Mouse (Mus musculus) hindbrain, embryonic 16.5 days (tissue): ENCODE measurements at regions not wholly inside any gene's neighbourhood (a gene's known extent, or its start where the extent isn't known, plus 50 kb on each side); places are given as distances from the start of the nearest gene placed in this dataset.
A peak's percentile ranks its signal among the peaks of the same experiment; 100 is the strongest.

ENCODE experiments used
- ATAC-seq: fragments of 200-750 bp; cut with Nextera tagmentation; 2 replicates; pipeline ENCODE4 v1.8.0; 2017; ENCODE audit warnings: moderate TSS enrichment, moderate library complexity
- H3K27ac ChIP-seq: fragments of 300-500 bp; sonication (generic); 2 replicates; pipeline ENCODE4 v1.5.1; 2014; ENCODE audit warnings: low read depth, mild to moderate bottlenecking, control low read depth, low read length, moderate library complexity
- H3K27me3 ChIP-seq: fragments of 300-500 bp; sonication (generic); replicated peaks from 2 replicates; pipeline ENCODE4 v1.6.1; 2014; ENCODE audit warnings: low read length; ENCODE audit not compliant: control insufficient read depth, insufficient read depth
- H3K36me3 ChIP-seq: fragments of 300-500 bp; sonication (generic); 2 replicates; pipeline ENCODE4 v1.6.1; 2014; ENCODE audit warnings: mild to moderate bottlenecking, low read length, moderate library complexity, mixed read lengths; ENCODE audit not compliant: control insufficient read depth, insufficient read depth
- H3K4me1 ChIP-seq: fragments of 300-500 bp; sonication (generic); 2 replicates; pipeline ENCODE4 v1.6.1; 2014; ENCODE audit warnings: low read depth, low read length; ENCODE audit not compliant: control insufficient read depth, insufficient read depth
- H3K4me2 ChIP-seq: fragments of 300-500 bp; sonication (generic); 2 replicates; pipeline ENCODE4 v1.6.1; 2014; ENCODE audit warnings: mild to moderate bottlenecking, low read length, control low read depth, moderate library complexity
- H3K4me3 ChIP-seq: fragments of 300-500 bp; sonication (generic); 2 replicates; pipeline ENCODE4 v1.5.1; 2014; ENCODE audit warnings: mild to moderate bottlenecking, low read length, control low read depth, moderate library complexity
- H3K9ac ChIP-seq: fragments of 300-500 bp; sonication (generic); 2 replicates; pipeline ENCODE4 v1.6.1; 2014; ENCODE audit warnings: low read depth, mild to moderate bottlenecking, control low read depth, low read length, moderate library complexity
- H3K9me3 ChIP-seq: fragments of 300-500 bp; sonication (generic); 2 replicates; pipeline ENCODE4 v1.6.1; 2014; ENCODE audit warnings: mild to moderate bottlenecking, low read length, moderate library complexity; ENCODE audit not compliant: control insufficient read depth
- WGBS: fragments of 180-500 bp; shearing (Covaris S2); extraction: QIAGEN DNeasy Blood & Tissue Kit; methylation state at CpG from one replicate; pipeline ENCODE4 v1.1.7; 2014; 5-methylcytosine and 5-hydroxymethylcytosine counted together

DNA sequence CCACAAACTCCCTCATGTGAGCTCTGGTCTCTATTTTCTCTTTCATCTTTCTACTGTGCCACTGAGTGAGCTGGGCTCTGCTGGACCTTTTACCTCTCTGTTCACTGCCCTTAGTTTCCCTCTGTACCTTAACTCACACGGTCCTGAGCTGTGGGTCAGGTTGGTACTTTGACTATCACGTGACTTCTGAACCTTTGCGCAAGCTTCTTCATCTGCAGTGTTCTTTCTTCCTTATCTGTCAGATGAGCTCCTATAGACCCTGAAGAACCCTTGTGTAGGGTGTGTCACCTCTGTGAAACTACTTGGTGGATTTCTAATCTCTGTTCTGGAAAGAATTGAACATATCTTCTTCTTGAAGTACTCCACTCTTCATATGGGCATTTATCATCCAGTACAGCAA is 279.3 kb downstream of the Rps24 start:
- Histone ChIP-seq H3K4me1 (peaks cover 16% of the 10 kb centered on the region), H3K9me3 (no peaks in the 10 kb centered on the region), H3K36me3 (no peaks in the 10 kb centered on the region), H3K4me3 (no peak overlapping the region), H3K9ac (no peak overlapping the region), H3K4me2 (no peak overlapping the region), H3K27ac (no peak overlapping the region), H3K27me3 (no peaks in the 10 kb centered on the region)
- 84% methylated on average over 3 of the region's 3 CpGs for WGBS
- no peak for ATAC-seq

GRCm38 (mm10) chr14:24766690-24767089 is 279.8 kb downstream of the Rps24 start:
- H3K27ac ChIP-seq: no peak overlapping the region
- no peaks in the 10 kb centered on the region for H3K9me3 ChIP-seq
- no peak overlapping the region for H3K4me3 ChIP-seq
- peaks cover 13% of the 10 kb centered on the region for H3K4me1 ChIP-seq
- H3K9ac ChIP-seq: no peak overlapping the region
- H3K36me3 ChIP-seq: no peaks in the 10 kb centered on the region
- no peak for ATAC-seq
- 83% methylated on average over 2 of the region's 2 CpGs for WGBS
- no peak overlapping the region for H3K4me2 ChIP-seq
- H3K27me3 ChIP-seq: no peaks in the 10 kb centered on the region

DNA sequence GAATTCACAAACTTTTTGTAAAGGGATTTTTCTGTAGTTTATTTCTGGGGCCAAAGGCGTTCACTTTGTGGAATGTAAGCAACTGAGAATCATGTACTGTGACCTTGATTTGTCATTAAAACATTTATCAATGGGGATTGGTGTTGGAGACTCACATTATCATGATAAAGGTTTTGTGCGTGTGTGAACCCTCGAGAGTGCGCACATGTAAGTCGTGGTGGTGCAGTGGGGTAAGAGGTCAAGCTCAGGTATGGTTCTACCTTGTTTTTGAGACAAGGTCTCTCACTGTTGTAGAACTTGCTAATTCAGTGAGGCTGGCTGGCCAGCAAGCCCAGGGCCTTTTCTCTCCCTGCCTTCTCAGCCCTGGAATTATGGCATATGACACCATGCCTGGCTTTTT is 280.4 kb downstream of the Rps24 start:
- H3K36me3 ChIP-seq: no peaks in the 10 kb centered on the region
- H3K9me3 ChIP-seq: no peaks in the 10 kb centered on the region
- no peaks in the 10 kb centered on the region for H3K27me3 ChIP-seq
- H3K27ac ChIP-seq: no peak overlapping the region
- H3K4me3 ChIP-seq: no peak overlapping the region
- H3K4me2 ChIP-seq: no peak overlapping the region
- H3K9ac ChIP-seq: no peak overlapping the region
- H3K4me1 ChIP-seq: peaks cover 18% of the 10 kb centered on the region
- ATAC-seq: no peak
- 74% methylated on average over 5 of the region's 5 CpGs for WGBS

DNA sequence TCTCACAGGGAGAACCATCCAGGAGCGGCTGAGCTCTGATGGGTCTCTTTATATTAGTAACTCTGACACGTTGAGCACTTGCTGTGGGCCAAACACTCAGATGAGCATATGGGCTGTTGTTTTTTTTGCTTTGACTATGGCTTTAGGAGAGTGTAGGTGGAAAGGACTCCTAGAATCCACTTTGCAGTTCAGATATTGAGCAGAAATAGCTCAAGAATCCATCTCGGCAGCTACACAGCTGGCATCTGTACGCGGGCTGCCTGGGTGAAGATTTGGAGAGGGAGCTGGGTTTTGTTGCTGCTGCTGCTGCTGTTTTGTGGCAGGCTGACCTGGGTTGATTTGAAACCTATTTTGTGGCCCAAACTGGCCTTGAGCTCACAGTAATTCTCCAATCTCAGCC is 281.0 kb downstream of the Rps24 start:
- H3K27me3 ChIP-seq: no peaks in the 10 kb centered on the region
- H3K36me3 ChIP-seq: no peaks in the 10 kb centered on the region
- no peak for ATAC-seq
- H3K9me3 ChIP-seq: no peaks in the 10 kb centered on the region
- H3K9ac ChIP-seq: no peak overlapping the region
- H3K4me1 ChIP-seq: peaks cover 15% of the 10 kb centered on the region
- H3K4me2 ChIP-seq: no peak overlapping the region
- no peak overlapping the region for H3K27ac ChIP-seq
- WGBS: 82% methylated on average over 5 of the region's 5 CpGs
- H3K4me3 ChIP-seq: no peak overlapping the region

DNA sequence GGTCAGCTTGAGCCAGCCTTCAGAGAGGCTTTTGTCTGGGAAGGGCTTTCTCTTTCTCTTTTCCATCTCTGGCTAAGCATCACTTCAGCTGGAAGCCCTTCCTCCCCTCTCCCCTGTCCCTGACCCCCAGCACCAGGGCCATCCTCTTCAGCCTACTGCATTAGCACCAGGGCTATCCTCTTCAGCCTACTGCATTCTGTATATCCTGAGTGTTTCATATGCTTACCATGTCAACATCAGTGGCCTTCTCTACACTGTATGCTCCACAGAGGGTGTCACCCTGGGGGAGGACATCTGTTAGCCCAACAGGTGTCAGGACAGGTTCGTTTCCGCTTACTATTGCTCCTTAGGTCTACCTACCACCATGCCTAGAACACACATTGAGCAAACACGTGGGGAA is 282.5 kb downstream of the Rps24 start:
- Histone ChIP-seq H3K4me1 (peaks cover 5% of the 10 kb centered on the region; the same call in 1 of the 2 replicates), H3K36me3 (no peaks in the 10 kb centered on the region), H3K27ac (no peak overlapping the region), H3K27me3 (no peaks in the 10 kb centered on the region), H3K9me3 (no peaks in the 10 kb centered on the region), H3K4me2 (no peak overlapping the region), H3K4me3 (no peak overlapping the region), H3K9ac (no peak overlapping the region)
- WGBS: 59% methylated on average over 3 of the region's 3 CpGs
- ATAC-seq: no peak

- Histone ChIP-seq H3K4me3 (no peak overlapping the region), H3K9me3 (no peaks in the 10 kb centered on the region), H3K9ac (no peak overlapping the region), H3K4me1 (peaks cover 5% of the 10 kb centered on the region; the same call in 1 of the 2 replicates), H3K4me2 (no peak overlapping the region), H3K36me3 (no peaks in the 10 kb centered on the region), H3K27me3 (no peaks in the 10 kb centered on the region), H3K27ac (no peak overlapping the region)
- peak; percentile 46; the same call in 1 of the 2 replicates for ATAC-seq
- 32% methylated on average over 11 of the region's 11 CpGs for WGBS
These were observed 283.4 kb downstream of the Rps24 start for GRCm38 (mm10) chr14:24770015-24770977.

GRCm38 (mm10) chr14:24771663-24772062 is 284.7 kb downstream of the Rps24 start:
- WGBS: 93% methylated on average over 1 of the region's 1 CpGs
- no peak for ATAC-seq
- H3K9me3 ChIP-seq: no peaks in the 10 kb centered on the region
- no peak overlapping the region for H3K4me2 ChIP-seq
- H3K4me1 ChIP-seq: peaks cover 5% of the 10 kb centered on the region; the same call in 1 of the 2 replicates
- no peaks in the 10 kb centered on the region for H3K27me3 ChIP-seq
- H3K4me3 ChIP-seq: no peak overlapping the region
- no peaks in the 10 kb centered on the region for H3K36me3 ChIP-seq
- H3K9ac ChIP-seq: no peak overlapping the region
- H3K27ac ChIP-seq: no peak overlapping the region

- H3K4me3 ChIP-seq: no peak overlapping the region
- H3K27ac ChIP-seq: no peak overlapping the region
- H3K27me3 ChIP-seq: no peaks in the 10 kb centered on the region
- no peak overlapping the region for H3K9ac ChIP-seq
- peaks cover 5% of the 10 kb centered on the region; the same call in 1 of the 2 replicates for H3K4me1 ChIP-seq
- WGBS: 67% methylated on average over 4 of the region's 4 CpGs
- no peak for ATAC-seq
- no peaks in the 10 kb centered on the region for H3K36me3 ChIP-seq
- no peak overlapping the region for H3K4me2 ChIP-seq
- H3K9me3 ChIP-seq: no peaks in the 10 kb centered on the region
These were observed 285.2 kb downstream of the Rps24 start for GRCm38 (mm10) chr14:24772129-24772528.

GRCm38 (mm10) chr14:24778748-24779630 is 292.1 kb downstream of the Rps24 start:
- H3K4me2 ChIP-seq: peak overlapping the region; percentile 55
- peak overlapping the region; percentile 67 for H3K9ac ChIP-seq
- peaks cover 15% of the 10 kb centered on the region for H3K4me1 ChIP-seq
- H3K27me3 ChIP-seq: no peaks in the 10 kb centered on the region
- WGBS: 1% methylated on average over 37 of the region's 39 CpGs
- peak overlapping the region; percentile 92 for H3K27ac ChIP-seq
- no peaks in the 10 kb centered on the region for H3K36me3 ChIP-seq
- ATAC-seq: peak; percentile 97
- peak overlapping the region; percentile 32 for H3K4me3 ChIP-seq
- no peaks in the 10 kb centered on the region for H3K9me3 ChIP-seq
